Mouse (Mus musculus) kidney, adult 10 weeks (tissue): ENCODE results near the gene Klhdc2. TPM values are rescaled to one million over a fixed set of nuclear protein-coding genes. Genes with fewer than 3 reads are reported as not detected.

ENCODE experiments used
- polyA plus RNA-seq: library from polyadenylated mRNA; stranded (reverse); fragments of 350-450 nt; fragmentation: Illumina TruSeq; extraction: RNeasy Lipid Tissue Mini Kit (QIAGEN cat#74804); gene quantifications from one replicate; pipeline ENCODE4 v1.2.3, GENCODE M21; 2014; ENCODE audit warnings: low read depth, low replicate concordance

The Klhdc2 gene
- polyA plus RNA-seq = 131 TPM

DNA sequence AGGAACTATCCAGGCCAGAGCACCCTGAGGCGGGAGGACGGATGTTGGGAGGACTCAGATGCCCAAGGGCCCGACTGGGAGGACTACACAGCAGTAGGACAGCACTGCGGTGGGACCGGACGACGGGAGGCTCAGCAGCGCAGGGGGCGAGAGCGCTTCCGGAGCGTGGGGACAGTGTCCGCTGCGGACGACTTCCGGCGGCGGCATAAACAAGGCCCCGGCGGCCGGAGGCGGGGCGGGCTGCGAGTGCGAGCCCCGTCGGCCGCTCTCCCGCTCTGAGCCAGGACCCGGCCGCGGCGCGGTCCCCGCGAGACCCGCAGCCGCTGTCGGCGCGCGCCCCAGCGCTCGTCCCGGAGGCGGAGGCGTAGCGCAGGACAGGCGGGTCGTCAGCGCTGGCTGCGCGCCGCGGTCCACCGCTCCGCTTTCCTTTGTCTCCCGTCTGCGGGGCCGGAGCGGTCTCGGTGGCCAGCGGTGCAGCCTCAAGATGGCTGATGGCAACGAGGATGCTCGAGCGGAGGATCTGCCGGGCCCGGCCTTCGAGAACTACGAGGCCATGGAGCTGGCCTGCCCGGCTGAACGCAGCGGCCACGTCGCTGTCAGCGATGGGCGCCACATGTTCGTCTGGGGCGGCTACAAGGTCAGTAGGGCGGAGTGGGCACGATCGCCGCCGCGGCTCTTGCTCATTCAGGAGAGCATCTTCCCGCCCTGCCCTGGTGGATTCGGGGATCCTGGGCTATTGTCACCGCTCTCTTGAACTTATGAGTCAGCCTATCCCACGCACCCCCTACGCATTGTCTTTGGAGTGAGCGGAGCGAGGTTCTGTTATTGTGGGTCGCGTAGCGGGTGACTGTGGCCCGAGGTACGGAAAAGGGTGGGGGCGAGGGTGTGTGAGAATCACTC, at the start of gene Klhdc2:
Gene Klhdc2, plus strand, starts transcription at position 171 of the 900 bp plus-strand sequence.

GRCm38 (mm10) chr12:69356546-69357299, 60.2 kb downstream of the Klhdc2 start, which contains the start of gene Nemf:
Gene Nemf, minus strand, starts transcription at chr12:69357165.

Other genes starting within 250 kb of the Klhdc2 start
- 36.7 TPM for gene Rps29, start 137.5 kb upstream of the Klhdc2 start, polyA plus RNA-seq
- not detected for gene Lrr1, start 127.9 kb upstream of the Klhdc2 start, polyA plus RNA-seq
- 161 TPM for gene Rpl36al, start 112.6 kb upstream of the Klhdc2 start, polyA plus RNA-seq
- gene Mgat2, start 112.5 kb upstream of the Klhdc2 start, polyA plus RNA-seq = 195 TPM
- 3.4 TPM for gene Gm49383, start 99.6 kb upstream of the Klhdc2 start, polyA plus RNA-seq
- gene Dnaaf2, start 98.3 kb upstream of the Klhdc2 start, polyA plus RNA-seq = 1.6 TPM
- 9.1 TPM for gene Gm49384, start 92.4 kb upstream of the Klhdc2 start, polyA plus RNA-seq
- 4.6 TPM for gene Pole2, start 68.5 kb upstream of the Klhdc2 start, polyA plus RNA-seq
- 11.8 TPM for gene Klhdc1, start 55.5 kb upstream of the Klhdc2 start, polyA plus RNA-seq
- gene Nemf, start 60.5 kb downstream of the Klhdc2 start, polyA plus RNA-seq = 87.2 TPM
- gene Arf6, start 75.5 kb downstream of the Klhdc2 start, polyA plus RNA-seq = 57.1 TPM
- not detected for gene Gm9887, start 75.8 kb downstream of the Klhdc2 start, polyA plus RNA-seq